9 mouse cellular contexts compared by ENCODE assay signal in genomic region chr16:21289528-21289927, GRCm38 (mm10).
DNase-seq lines count a peak whose midpoint lies in the region; ATAC-seq lines count a peak whose summit lies in the region.
"Had no signal": no experiment of that assay in that cellular context is flagged by ENCODE, and none has a peak within 500 bp of the region (broad histone marks: within the 10 kb centered on the region; RNA-seq: fewer than 3 reads in every experiment).

No protein-coding gene starts in this region.

- no peak overlapping the region for H3K4me2 ChIP-seq in kidney, embryonic 14.5 days (replicated peaks; ENCODE audit: low read depth, low read length)
- no peak overlapping the region for H3K4me2 ChIP-seq in intestine, embryonic 15.5 days (replicated peaks)
- H3K4me2 ChIP-seq in kidney, embryonic 15.5 days: no peak overlapping the region

- H3K4me3 ChIP-seq in kidney, embryonic 14.5 days (ENCODE audit: low read length): no peak overlapping the region
- H3K4me3 ChIP-seq in intestine, embryonic 15.5 days (replicated peaks): no peak overlapping the region
- no peak overlapping the region for H3K4me3 ChIP-seq in kidney, embryonic 15.5 days (replicated peaks)
- H3K4me3 ChIP-seq: myocyte had no signal

- 74% methylated on average over 7 of the region's 7 CpGs for WGBS in kidney, embryonic 14.5 days
- WGBS in intestine, embryonic 15.5 days: 73% methylated on average over 7 of the region's 7 CpGs
- 72% methylated on average over 7 of the region's 7 CpGs for WGBS in kidney, embryonic 15.5 days

- DNase-seq in kidney, postnatal 14 days: peak; percentile 20
- peak; percentile 62 to 76 for DNase-seq in layer of hippocampus, postnatal 14 days (ENCODE audit: low spot score in 2 of 2)
- DNase-seq in thymus, postnatal 0 days (ENCODE audit: low spot score): no peak

- peaks cover 5% of the 10 kb centered on the region; the same call in 1 of the 2 replicates for H3K9me3 ChIP-seq in kidney, embryonic 14.5 days (ENCODE audit: control insufficient read depth, low read length)
- no peaks in the 10 kb centered on the region for H3K9me3 ChIP-seq in intestine, embryonic 15.5 days
- H3K9me3 ChIP-seq in kidney, embryonic 15.5 days (replicated peaks): 0 out of 2 replicates have a peak, but pooled peaks cover 3% of the 10 kb centered on the region

- H3K27me3 ChIP-seq in kidney, embryonic 14.5 days (ENCODE audit: control insufficient read depth, insufficient read depth, low read length): peaks cover 2% of the 10 kb centered on the region; the same call in 1 of the 2 replicates
- H3K27me3 ChIP-seq in intestine, embryonic 15.5 days (replicated peaks): no peaks in the 10 kb centered on the region
- peaks cover 23% of the 10 kb centered on the region for H3K27me3 ChIP-seq in kidney, embryonic 15.5 days

- H3K36me3 ChIP-seq in kidney, embryonic 14.5 days (ENCODE audit: control insufficient read depth, insufficient read depth, low read length): no peaks in the 10 kb centered on the region
- H3K36me3 ChIP-seq in intestine, embryonic 15.5 days: no peaks in the 10 kb centered on the region
- H3K36me3 ChIP-seq in kidney, embryonic 15.5 days: no peaks in the 10 kb centered on the region

- no peak overlapping the region for H3K9ac ChIP-seq in kidney, embryonic 14.5 days (ENCODE audit: low read depth, low read length)
- H3K9ac ChIP-seq in intestine, embryonic 15.5 days: no peak overlapping the region
- H3K9ac ChIP-seq in kidney, embryonic 15.5 days: no peak overlapping the region

- no peak for ATAC-seq in kidney, embryonic 14.5 days (ENCODE audit: low FRiP score, low TSS enrichment)
- peak; percentile 80 for ATAC-seq in frontal cortex, adult (ENCODE audit: low TSS enrichment)
- ATAC-seq in megakaryocyte, adult 5-6 weeks (ENCODE audit: poor library complexity, severe bottlenecking): peak; percentile 92
- no peak for ATAC-seq in intestine, embryonic 15.5 days
- no peak for ATAC-seq in kidney, embryonic 15.5 days (replicated peaks; ENCODE audit: low FRiP score)

- peaks cover 14% of the 10 kb centered on the region for H3K4me1 ChIP-seq in kidney, embryonic 14.5 days (ENCODE audit: control insufficient read depth, insufficient read depth, low read length)
- H3K4me1 ChIP-seq in intestine, embryonic 15.5 days (replicated peaks): peaks cover 33% of the 10 kb centered on the region
- peaks cover 37% of the 10 kb centered on the region for H3K4me1 ChIP-seq in kidney, embryonic 15.5 days

- no peak overlapping the region for H3K27ac ChIP-seq in kidney, embryonic 14.5 days (ENCODE audit: low read depth, low read length)
- no peak overlapping the region for H3K27ac ChIP-seq in intestine, embryonic 15.5 days
- no peak overlapping the region for H3K27ac ChIP-seq in kidney, embryonic 15.5 days

Comparison
In these comparisons a context has a peak if more than half of its experiments do, and no peak if none do; other contexts are left out.
1. ATAC-seq: peak in frontal cortex, adult (single experiment) and megakaryocyte, adult 5-6 weeks (single experiment); none in kidney, embryonic 14.5 days (single experiment), intestine, embryonic 15.5 days (single experiment) and kidney, embryonic 15.5 days (single experiment).